Mouse (Mus musculus): Measurements from ENCODE around the gene Rfxank. TPM values are rescaled to one million over a fixed set of nuclear protein-coding genes. Genes with fewer than 3 reads are reported as not detected.

The Rfxank gene
- 13.0 and 13.6 TPM in 2 replicates for polyA plus RNA-seq (2015; fragmentation: Nextera tagmentation; extraction: Ambion mirVana)

- H3K4me2 ChIP-seq, result peak within 1 kb of the TSS; percentile 74
- peak; percentile 96 for ATAC-seq (ENCODE audit: low FRiP score, low read depth)
These were observed at the start of gene Rfxank, which contains the start of the genes Borcs8 and Mef2b for GRCm38 (mm10) chr8:70139026-70139857. Gene Rfxank, minus strand, starts transcription at chr8:70139154. Gene Borcs8, plus strand, starts transcription at chr8:70139499. Gene Mef2b, plus strand, starts transcription at chr8:70139711.

GRCm38 (mm10) chr8:70188707-70189106 lies 49.8 kb upstream of the Rfxank start:
- no peak overlapping the region for H3K4me3 ChIP-seq
- ATAC-seq (ENCODE audit: low FRiP score, low read depth), result no peak
- 0 out of 2 replicates have a peak, but pooled peaks cover 11% of the 10 kb centered on the region for H3K36me3 ChIP-seq
- H3K27me3 ChIP-seq, result no peaks in the 10 kb centered on the region
- H3K9ac ChIP-seq, result no peak overlapping the region
- H3K4me2 ChIP-seq, result no peak overlapping the region
- no peaks in the 10 kb centered on the region for H3K9me3 ChIP-seq
- H3K4me1 ChIP-seq (replicated peaks), result no peaks in the 10 kb centered on the region
- no peak overlapping the region for H3K27ac ChIP-seq (replicated peaks)
- WGBS, result 77% methylated on average over 7 of the region's 7 CpGs

More at GRCm38 (mm10) chr8:70139026-70139857, at the start of gene Rfxank, which contains the start of the genes Borcs8 and Mef2b:
- H3K9me3 ChIP-seq, result no peaks in the 10 kb centered on the region
- H3K4me1 ChIP-seq (replicated peaks), result peaks cover 26% of the 10 kb centered on the region
- peak within 1 kb of the TSS; percentile 85 for H3K9ac ChIP-seq
- H3K27me3 ChIP-seq, result no peaks in the 10 kb centered on the region
- H3K36me3 ChIP-seq, result peaks cover 33% of the 10 kb centered on the region
- peak within 1 kb of the TSS; percentile 87 for H3K27ac ChIP-seq (replicated peaks)
- under 1% methylated on average over 46 of the region's 46 CpGs for WGBS
- peak within 1 kb of the TSS; percentile 82 for H3K4me3 ChIP-seq

DNA sequence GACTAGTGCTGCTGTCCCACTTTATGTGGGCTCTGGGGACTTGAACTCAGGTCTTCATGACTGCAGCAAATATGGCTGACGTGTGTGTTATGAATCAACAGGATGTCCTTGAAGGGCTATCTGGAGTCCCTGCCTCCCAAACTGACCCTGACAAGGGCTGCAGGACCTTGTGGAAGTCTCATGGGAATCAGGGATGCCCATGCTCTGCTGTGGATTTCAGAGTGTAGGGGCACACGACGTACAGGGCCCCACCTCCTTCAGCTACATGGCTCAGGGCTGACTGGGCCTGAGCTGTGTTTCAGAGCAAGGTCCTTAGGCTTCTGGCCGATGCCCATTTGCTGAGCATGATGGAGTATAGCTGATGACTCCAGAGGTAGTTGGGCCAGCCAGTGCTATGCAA lies 44.2 kb upstream of the Rfxank start:
- 94% methylated on average over 4 of the region's 4 CpGs for WGBS
- Histone ChIP-seq H3K9ac (no peak overlapping the region), H3K36me3 (0 out of 2 replicates have a peak, but pooled peaks cover 8% of the 10 kb centered on the region), H3K4me1 (replicated peaks) (no peaks in the 10 kb centered on the region), H3K27me3 (no peaks in the 10 kb centered on the region), H3K9me3 (no peaks in the 10 kb centered on the region), H3K27ac (replicated peaks) (no peak overlapping the region), H3K4me3 (no peak overlapping the region), H3K4me2 (no peak overlapping the region)
- no peak for ATAC-seq (ENCODE audit: low FRiP score, low read depth)

- Histone ChIP-seq H3K36me3 (0 out of 2 replicates have a peak, but pooled peaks cover 4% of the 10 kb centered on the region), H3K27ac (replicated peaks) (no peak overlapping the region), H3K9me3 (no peaks in the 10 kb centered on the region), H3K27me3 (no peaks in the 10 kb centered on the region), H3K4me2 (no peak overlapping the region), H3K4me3 (no peak overlapping the region), H3K9ac (no peak overlapping the region), H3K4me1 (replicated peaks) (no peaks in the 10 kb centered on the region)
- ATAC-seq (ENCODE audit: low FRiP score, low read depth), result no peak
- WGBS, result 67% methylated on average over 2 of the region's 2 CpGs
These were observed 42.9 kb upstream of the Rfxank start for GRCm38 (mm10) chr8:70181903-70182252.

DNA sequence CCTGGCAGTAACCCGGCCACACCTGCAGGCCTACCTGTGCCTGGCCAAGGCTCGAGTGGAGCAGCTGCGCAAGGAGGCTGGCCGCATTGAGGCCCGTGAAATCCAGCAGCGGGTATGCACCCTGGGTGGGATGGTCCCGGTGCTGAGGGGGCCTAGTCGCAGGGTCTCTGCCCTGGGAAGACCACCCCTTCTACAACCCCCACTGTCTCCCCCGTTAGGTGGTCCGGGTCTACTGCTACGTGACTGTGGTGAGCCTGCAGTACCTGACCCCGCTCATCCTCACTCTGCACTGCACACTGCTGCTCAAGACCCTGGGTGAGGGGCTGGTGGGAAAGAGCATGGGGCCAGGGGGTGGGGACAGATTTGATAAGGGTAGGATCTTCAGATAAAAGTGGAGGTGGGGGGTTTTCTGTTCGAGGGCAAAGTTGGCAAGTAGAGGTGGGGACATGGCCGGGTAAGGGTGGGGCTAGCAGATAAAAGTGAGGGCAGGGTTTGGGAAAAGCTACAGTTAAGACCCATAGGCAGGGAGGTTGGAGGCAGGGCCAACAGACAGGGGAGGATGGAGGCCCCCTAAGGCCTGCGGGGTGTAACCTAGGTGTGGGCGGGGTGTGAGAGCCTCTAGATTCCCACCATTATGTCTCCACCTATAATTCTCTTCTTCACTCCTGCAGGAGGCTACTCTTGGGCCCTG lies 42.4 kb upstream of the Rfxank start:
- Histone ChIP-seq H3K4me1 (replicated peaks) (no peaks in the 10 kb centered on the region), H3K4me2 (no peak overlapping the region), H3K9me3 (no peaks in the 10 kb centered on the region), H3K9ac (no peak overlapping the region), H3K27ac (replicated peaks) (no peak overlapping the region), H3K36me3 (0 out of 2 replicates have a peak, but pooled peaks cover 4% of the 10 kb centered on the region), H3K27me3 (no peaks in the 10 kb centered on the region), H3K4me3 (no peak overlapping the region)
- WGBS, result 86% methylated on average over 16 of the region's 16 CpGs
- peak; percentile 27 for ATAC-seq (ENCODE audit: low FRiP score, low read depth)

- ATAC-seq (ENCODE audit: low FRiP score, low read depth), result no peak
- H3K36me3 ChIP-seq, result 0 out of 2 replicates have a peak, but pooled peaks cover 4% of the 10 kb centered on the region
- H3K27ac ChIP-seq (replicated peaks), result no peak overlapping the region
These were observed 40.1 kb upstream of the Rfxank start for GRCm38 (mm10) chr8:70179082-70179481.

DNA sequence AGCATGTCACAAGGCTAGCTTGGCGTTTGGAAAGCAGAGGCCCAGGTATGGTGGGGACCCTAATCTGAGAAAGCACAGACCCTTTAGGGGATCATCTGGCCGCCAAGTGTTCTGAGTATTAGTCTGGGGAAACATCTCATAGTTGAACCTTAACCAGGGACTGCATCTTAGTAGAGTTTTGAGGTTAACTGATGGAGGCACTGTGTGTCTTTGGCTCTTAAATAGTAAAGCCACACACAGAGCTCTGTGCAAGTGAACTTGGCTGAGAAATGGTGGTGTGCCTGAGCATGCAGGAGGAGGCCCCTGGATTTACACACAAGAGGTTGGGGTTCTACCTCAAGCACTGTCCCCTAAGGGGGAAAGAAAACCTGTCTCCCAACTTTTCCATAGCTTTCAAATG lies 39.3 kb upstream of the Rfxank start:
- Histone ChIP-seq H3K27me3 (no peaks in the 10 kb centered on the region), H3K4me1 (replicated peaks) (peaks cover 12% of the 10 kb centered on the region), H3K27ac (replicated peaks) (no peak overlapping the region), H3K4me3 (no peak overlapping the region), H3K4me2 (no peak overlapping the region), H3K9me3 (no peaks in the 10 kb centered on the region), H3K36me3 (0 out of 2 replicates have a peak, but pooled peaks cover 4% of the 10 kb centered on the region), H3K9ac (no peak overlapping the region)
- WGBS, result 95% methylated on average over 2 of the region's 2 CpGs
- ATAC-seq (ENCODE audit: low FRiP score, low read depth), result no peak

More at GRCm38 (mm10) chr8:70179082-70179481, 40.1 kb upstream of the Rfxank start:
- no peaks in the 10 kb centered on the region for H3K9me3 ChIP-seq
- H3K4me2 ChIP-seq, result no peak overlapping the region
- no peak overlapping the region for H3K9ac ChIP-seq
- WGBS, result 95% methylated on average over 4 of the region's 4 CpGs
- H3K4me1 ChIP-seq (replicated peaks), result peaks cover 4% of the 10 kb centered on the region; the same call in 1 of the 2 replicates
- no peak overlapping the region for H3K4me3 ChIP-seq
- no peaks in the 10 kb centered on the region for H3K27me3 ChIP-seq

GRCm38 (mm10) chr8:70174079-70174478 lies 35.1 kb upstream of the Rfxank start:
- H3K9me3 ChIP-seq, result no peaks in the 10 kb centered on the region
- 0 out of 2 replicates have a peak, but pooled peaks cover 2% of the 10 kb centered on the region for H3K36me3 ChIP-seq
- ATAC-seq (ENCODE audit: low FRiP score, low read depth), result no peak
- no peak overlapping the region for H3K4me3 ChIP-seq
- H3K4me1 ChIP-seq (replicated peaks), result peaks cover 20% of the 10 kb centered on the region
- H3K4me2 ChIP-seq, result no peak overlapping the region
- 91% methylated on average over 7 of the region's 7 CpGs for WGBS
- no peak overlapping the region for H3K9ac ChIP-seq
- H3K27ac ChIP-seq (replicated peaks), result no peak overlapping the region
- H3K27me3 ChIP-seq, result no peaks in the 10 kb centered on the region

GRCm38 (mm10) chr8:70173320-70173719 lies 34.4 kb upstream of the Rfxank start:
- no peak for ATAC-seq (ENCODE audit: low FRiP score, low read depth)
- Histone ChIP-seq H3K9ac (no peak overlapping the region; the same call in 1 of the 2 replicates), H3K9me3 (no peaks in the 10 kb centered on the region), H3K4me3 (no peak overlapping the region), H3K27me3 (no peaks in the 10 kb centered on the region), H3K4me1 (replicated peaks) (peaks cover 20% of the 10 kb centered on the region), H3K4me2 (peak overlapping the region; percentile 68), H3K36me3 (no peaks in the 10 kb centered on the region), H3K27ac (replicated peaks) (no peak overlapping the region)
- WGBS, result 87% methylated on average over 5 of the region's 5 CpGs

GRCm38 (mm10) chr8:70172043-70172681 lies 33.2 kb upstream of the Rfxank start, which contains the start of gene Tmem161a:
Gene Tmem161a, plus strand, starts transcription at chr8:70172356.
- 0 out of 2 replicates have a peak, but pooled peaks cover 2% of the 10 kb centered on the region for H3K27me3 ChIP-seq
- H3K27ac ChIP-seq (replicated peaks), result peak within 1 kb of the TSS; percentile 76

DNA sequence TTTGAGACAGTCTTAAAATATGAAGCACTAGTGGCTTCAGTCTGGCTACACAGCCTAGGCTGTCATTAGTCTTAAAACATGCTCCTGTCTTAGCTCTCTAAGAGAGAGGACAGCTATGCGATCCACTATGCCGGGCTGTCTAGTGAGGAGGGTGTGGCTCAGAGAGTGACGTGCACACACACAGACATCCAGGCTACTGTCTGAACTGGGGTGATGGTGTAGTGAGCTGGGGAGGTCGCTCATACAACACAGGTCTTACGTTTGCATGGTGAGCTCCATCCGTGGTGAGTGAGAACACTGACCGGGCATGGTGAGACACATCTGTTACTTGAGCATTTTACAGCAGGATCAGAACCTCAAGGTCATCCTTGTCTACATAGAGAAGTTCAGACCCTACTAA lies 32.3 kb upstream of the Rfxank start:
- no peak for ATAC-seq (ENCODE audit: low FRiP score, low read depth)
- no peak overlapping the region for H3K27ac ChIP-seq (replicated peaks)
- H3K9me3 ChIP-seq, result no peaks in the 10 kb centered on the region
- H3K36me3 ChIP-seq, result no peaks in the 10 kb centered on the region
- peaks cover 30% of the 10 kb centered on the region for H3K4me1 ChIP-seq (replicated peaks)
- no peak overlapping the region for H3K4me3 ChIP-seq
- 90% methylated on average over 7 of the region's 7 CpGs for WGBS
- no peak overlapping the region for H3K9ac ChIP-seq
- H3K4me2 ChIP-seq, result no peak overlapping the region
- H3K27me3 ChIP-seq, result 0 out of 2 replicates have a peak, but pooled peaks cover 4% of the 10 kb centered on the region

More at GRCm38 (mm10) chr8:70172043-70172681, 33.2 kb upstream of the Rfxank start, which contains the start of gene Tmem161a:
- Histone ChIP-seq H3K9me3 (no peaks in the 10 kb centered on the region), H3K4me1 (replicated peaks) (peaks cover 22% of the 10 kb centered on the region), H3K4me3 (peak within 1 kb of the TSS; percentile 91), H3K4me2 (peak within 1 kb of the TSS; percentile 68), H3K36me3 (no peaks in the 10 kb centered on the region), H3K9ac (peak within 1 kb of the TSS; percentile 83)
- WGBS, result 2% methylated on average over 27 of the region's 27 CpGs
- ATAC-seq (ENCODE audit: low FRiP score, low read depth), result peak; percentile 96

Data from hindbrain, embryonic 15.5 days (tissue).